Mouse (Mus musculus) G1E (cell line): ENCODE measurements around the gene Olfr1226. TPM values are rescaled to one million over a fixed set of nuclear protein-coding genes. Genes with fewer than 3 reads are reported as not detected.
"Not testable (repeated sequence)": the region's sequence is repeated elsewhere in the genome, so short reads cannot be mapped to it uniquely, and the experiment has no call there.

ENCODE experiments used
- ATAC-seq: 2 replicates; pipeline ENCODE4 v1.8.0; 2016; ENCODE audit warnings: mild to moderate bottlenecking; ENCODE audit not compliant: insufficient number of reproducible peaks, poor library complexity, low FRiP score, severe bottlenecking; ENCODE audit errors: extremely low read depth
- DNase-seq: peaks from one replicate; pipeline ENCODE4 v3.0.0; 2012; ENCODE audit warnings: low spot score
- H3K27me3 ChIP-seq: 2 replicates; pipeline ENCODE4 v1.6.1; 2012; ENCODE audit warnings: mild to moderate bottlenecking, low read length, inconsistent platforms; ENCODE audit not compliant: insufficient read depth
- H3K36me3 ChIP-seq: replicated peaks from 2 replicates; pipeline ENCODE3; 2012; ENCODE audit warnings: mild to moderate bottlenecking, inconsistent platforms
- H3K4me1 ChIP-seq: 2 replicates; pipeline ENCODE4 v1.6.1; 2012; ENCODE audit warnings: low read depth, low read length, inconsistent platforms, mixed read lengths; ENCODE audit not compliant: insufficient read depth
- H3K4me3 ChIP-seq: 2 replicates; pipeline ENCODE4 v1.5.1; 2012; ENCODE audit warnings: low read depth, mild to moderate bottlenecking, inconsistent platforms, low read length, moderate library complexity, mixed read lengths
- H3K9me3 ChIP-seq: replicated peaks from 2 replicates; pipeline ENCODE4 v1.6.1; 2012; ENCODE audit warnings: inconsistent platforms
- CTCF ChIP-seq: IDR thresholded peaks from 2 replicates; pipeline ENCODE4 v1.5.1; 2012; ENCODE audit warnings: low read depth, low read length, inconsistent platforms, mixed read lengths
- GATA1 ChIP-seq: IDR thresholded peaks from 2 replicates; pipeline ENCODE4 v1.6.1; 2012; ENCODE audit warnings: borderline replicate concordance, low read length, inconsistent platforms, mixed read lengths
- GATA2 ChIP-seq: IDR thresholded peaks from 2 replicates; pipeline ENCODE4 v1.6.1; 2012; ENCODE audit warnings: low read depth, low read length, inconsistent platforms, borderline replicate concordance
- POLR2AphosphoS5 ChIP-seq: IDR thresholded peaks from 2 replicates; pipeline ENCODE4 v1.6.1; 2012; ENCODE audit warnings: low read depth, low read length, inconsistent platforms; ENCODE audit not compliant: insufficient replicate concordance
- TAL1 ChIP-seq: conservative IDR thresholded peaks from 2 replicates; pipeline ENCODE4 v1.6.1; 2012; ENCODE audit warnings: low read depth, low read length, inconsistent platforms, mixed read lengths
- polyA plus RNA-seq: library from polyadenylated mRNA; stranded (reverse); fragments of >175 nt; gene quantifications from 2 replicates; pipeline ENCODE4 v1.2.3, GENCODE M21; 2012
- total RNA-seq, 2 experiments: library from RNA; stranded (forward) in 1 of 2; stranded (reverse) in 1 of 2; fragments of 200-1000 nt in 1 of 2; fragments of >200 nt in 1 of 2; fragmentation: Nextera tagmentation in 1 of 2; gene quantifications; 2 replicates each; pipeline ENCODE4 v1.2.3; 2014 to 2017

Gene Olfr1226
- total RNA-seq (2014; fragmentation: Nextera tagmentation), result not detected in 2 replicates
- 0.12 and 0.16 TPM in 2 replicates for total RNA-seq (2017)
- not detected in 2 replicates for polyA plus RNA-seq

DNA sequence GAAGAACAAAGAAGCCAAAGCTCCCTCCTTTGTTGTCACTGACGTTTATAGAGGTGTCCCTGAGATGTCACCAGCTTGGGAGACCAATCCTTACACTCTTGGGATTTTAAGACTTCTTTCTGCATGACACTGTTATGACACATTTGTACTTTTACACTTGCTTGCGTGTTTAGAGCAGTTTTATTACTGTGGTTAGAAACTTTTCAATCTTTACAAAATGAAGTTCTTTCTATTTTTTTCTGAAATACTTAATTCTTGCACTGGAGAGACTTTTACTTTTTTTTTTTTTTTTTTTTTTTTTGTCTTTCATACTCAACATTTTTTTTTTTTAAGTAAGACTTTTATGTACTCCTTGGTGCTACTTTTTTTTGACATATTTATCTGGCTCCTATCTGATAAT is at the start of gene Olfr1226:
Olfr1226 (minus strand) TSS at position 101 of the 400 bp plus-strand sequence.
- H3K4me3 ChIP-seq, result no peak within 1 kb of the TSS
- ATAC-seq (no peak), DNase-seq (no peak)
- H3K36me3 ChIP-seq, result no peaks in the 10 kb centered on the region
- no peaks in the 10 kb centered on the region for H3K27me3 ChIP-seq
- no peaks in the 10 kb centered on the region for H3K9me3 ChIP-seq
- TF ChIP-seq CTCF (no peak), TAL1 (no peak), GATA2 (no peak)
- H3K4me1 ChIP-seq, result no peaks in the 10 kb centered on the region

DNA sequence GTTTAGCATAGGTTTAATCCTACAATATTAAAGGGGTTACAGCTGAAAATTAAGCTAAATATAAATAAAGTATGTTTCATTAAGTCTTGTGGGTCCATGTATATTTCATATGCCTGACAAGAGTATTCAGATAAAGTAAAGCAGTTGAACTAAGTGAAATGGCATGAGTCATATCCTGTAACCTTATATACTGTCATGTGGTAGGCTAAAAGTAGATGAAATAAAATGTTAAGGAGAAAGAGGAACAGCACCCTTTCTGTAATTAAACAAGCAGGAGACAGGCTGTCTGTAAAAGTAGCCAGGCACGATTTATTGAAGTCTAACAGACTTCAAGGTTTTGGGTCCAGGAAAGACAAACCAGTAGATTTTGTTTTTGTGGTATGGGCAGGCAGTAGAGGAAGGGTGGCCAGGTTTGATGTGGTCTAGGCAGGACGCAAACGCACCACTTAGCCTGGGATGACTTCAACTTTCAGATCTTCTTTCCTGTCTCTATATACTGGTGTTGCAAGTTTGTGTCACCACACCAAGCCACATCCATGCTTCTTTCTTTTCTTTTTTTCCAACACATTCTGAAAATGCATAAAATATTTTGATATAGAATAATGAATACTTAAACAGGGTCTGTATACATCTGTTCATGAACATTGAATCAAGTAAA is 3.4 kb downstream of the Olfr1226 start:
- Histone ChIP-seq H3K27me3 (no peaks in the 10 kb centered on the region), H3K9me3 (no peaks in the 10 kb centered on the region; the same call in 1 of the 2 replicates), H3K36me3 (no peaks in the 10 kb centered on the region), H3K4me1 (no peaks in the 10 kb centered on the region), H3K4me3 (no peak overlapping the region)
- TF ChIP-seq GATA2, result no peak
- TF ChIP-seq GATA1, result no peak
- no peak for DNase-seq
- ATAC-seq, result no peak

DNA sequence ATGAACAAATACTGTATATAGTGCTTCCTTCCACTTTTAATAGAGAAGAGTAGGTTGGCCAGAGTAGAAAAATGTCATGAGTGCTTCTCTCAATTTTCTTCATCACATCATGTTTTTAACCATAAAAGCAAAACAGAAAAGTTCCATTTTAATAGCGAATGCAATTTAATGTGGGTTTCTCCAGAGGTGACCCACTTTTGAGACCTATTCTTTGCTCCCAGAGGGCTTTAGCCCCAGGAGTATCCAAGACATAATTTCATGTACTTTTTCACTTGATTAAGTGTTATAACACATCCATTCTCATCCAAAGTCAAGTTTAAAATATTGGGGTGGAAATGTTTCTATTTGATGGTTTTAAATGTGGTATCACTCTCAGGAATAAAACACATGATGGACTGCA is 25.3 kb downstream of the Olfr1226 start, which contains the start of gene Olfr1225:
Olfr1225 (minus strand) TSS at position 101 of the 400 bp plus-strand sequence.
- Histone ChIP-seq H3K36me3 (no peaks in the 10 kb centered on the region), H3K27me3 (no peaks in the 10 kb centered on the region), H3K4me1 (no peaks in the 10 kb centered on the region), H3K9me3 (no peaks in the 10 kb centered on the region), H3K4me3 (no peak within 1 kb of the TSS)
- DNase-seq (no peak), ATAC-seq (no peak)
- TF ChIP-seq GATA2, result no peak
- TF ChIP-seq GATA1, result no peak
- TF ChIP-seq TAL1, result no peak
- TF ChIP-seq POLR2AphosphoS5, result no peak
- TF ChIP-seq CTCF, result no peak

- not testable (repeated sequence) for H3K9me3 ChIP-seq, H3K4me1 ChIP-seq, H3K27me3 ChIP-seq, H3K4me3 ChIP-seq, H3K36me3 ChIP-seq, DNase-seq, ATAC-seq
These were observed 35.1 kb downstream of the Olfr1226 start for GRCm38 (mm10) chr2:89164711-89165110.

DNA sequence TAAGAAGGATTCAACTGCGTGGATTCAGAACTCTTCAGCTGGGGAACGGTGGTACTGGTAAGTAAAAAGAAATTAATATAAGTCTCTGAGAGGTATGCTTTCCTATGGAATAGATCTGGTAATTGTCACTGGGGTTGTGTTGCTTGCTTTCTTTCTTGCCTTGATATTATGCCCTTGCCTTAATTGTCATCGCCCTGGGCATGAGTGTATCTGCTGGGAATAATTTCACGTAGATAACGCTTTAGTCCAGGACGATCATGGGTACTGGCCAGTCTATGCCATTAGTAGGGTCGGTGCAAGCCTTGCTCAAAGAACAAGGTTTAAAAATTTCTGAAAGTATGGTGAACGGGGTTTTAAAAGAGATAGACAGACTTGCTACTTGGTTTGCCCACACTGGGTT is 35.9 kb downstream of the Olfr1226 start, which contains the start of gene Olfr1224-ps1:
Olfr1224-ps1 (minus strand) TSS at position 101 of the 400 bp plus-strand sequence.
- H3K36me3 ChIP-seq, H3K27me3 ChIP-seq, H3K4me3 ChIP-seq, ATAC-seq, H3K4me1 ChIP-seq, H3K9me3 ChIP-seq, DNase-seq: not testable (repeated sequence)

- H3K9me3 ChIP-seq, result no peaks in the 10 kb centered on the region
- H3K4me3 ChIP-seq, result no peak within 1 kb of the TSS
- no peaks in the 10 kb centered on the region for H3K4me1 ChIP-seq
- no peaks in the 10 kb centered on the region for H3K36me3 ChIP-seq
- TF ChIP-seq GATA2 (no peak), CTCF (no peak), TAL1 (no peak), POLR2AphosphoS5 (no peak)
- DNase-seq (no peak), ATAC-seq (no peak)
- no peaks in the 10 kb centered on the region for H3K27me3 ChIP-seq
These were observed 48.4 kb downstream of the Olfr1226 start, which contains the start of gene Olfr1223 for GRCm38 (mm10) chr2:89151460-89151859. Gene Olfr1223 (minus strand): TSS chr2:89151560.

Other genes with a start within 250 kb of the Olfr1226 start
Only the 20 nearest of the 24 such genes appear.
- not detected in 2 replicates for gene Olfr1214, start 207.4 kb downstream of the Olfr1226 start, total RNA-seq (2014; fragmentation: Nextera tagmentation)
- 0.16 TPM in 1 of 2 replicates, not detected in the other for gene Olfr1214, start 207.4 kb downstream of the Olfr1226 start, total RNA-seq (2017)
- gene Olfr1214, start 207.4 kb downstream of the Olfr1226 start, polyA plus RNA-seq, result not detected in 2 replicates
- not detected in 2 replicates for gene Olfr1215, start 193.1 kb downstream of the Olfr1226 start, total RNA-seq (2014; fragmentation: Nextera tagmentation)
- not detected in 2 replicates for gene Olfr1215, start 193.1 kb downstream of the Olfr1226 start, total RNA-seq (2017)
- gene Olfr1215, start 193.1 kb downstream of the Olfr1226 start, polyA plus RNA-seq, result not detected in 2 replicates
- gene Olfr1216, start 181.7 kb downstream of the Olfr1226 start, total RNA-seq (2014; fragmentation: Nextera tagmentation), result not detected in 2 replicates
- 0.06 TPM in 1 of 2 replicates, not detected in the other for gene Olfr1216, start 181.7 kb downstream of the Olfr1226 start, total RNA-seq (2017)
- gene Olfr1216, start 181.7 kb downstream of the Olfr1226 start, polyA plus RNA-seq, result not detected in 2 replicates
- gene Olfr1217, start 168.0 kb downstream of the Olfr1226 start, total RNA-seq (2014; fragmentation: Nextera tagmentation), result not detected in 2 replicates
- gene Olfr1217, start 168.0 kb downstream of the Olfr1226 start, total RNA-seq (2017), result 0.12 and 0.16 TPM in 2 replicates
- not detected in 2 replicates for gene Olfr1217, start 168.0 kb downstream of the Olfr1226 start, polyA plus RNA-seq
- not detected in 2 replicates for gene Olfr1218, start 138.9 kb downstream of the Olfr1226 start, total RNA-seq (2014; fragmentation: Nextera tagmentation)
- gene Olfr1218, start 138.9 kb downstream of the Olfr1226 start, total RNA-seq (2017), result 0.23 and 0.27 TPM in 2 replicates
- not detected in 2 replicates for gene Olfr1218, start 138.9 kb downstream of the Olfr1226 start, polyA plus RNA-seq
- gene Olfr1219, start 116.5 kb downstream of the Olfr1226 start, total RNA-seq (2014; fragmentation: Nextera tagmentation), result not detected in 2 replicates
- gene Olfr1219, start 116.5 kb downstream of the Olfr1226 start, total RNA-seq (2017), result 0.22 TPM in 1 of 2 replicates, not detected in the other
- gene Olfr1219, start 116.5 kb downstream of the Olfr1226 start, polyA plus RNA-seq, result not detected in 2 replicates
- gene Olfr1220, start 93.2 kb downstream of the Olfr1226 start, total RNA-seq (2014; fragmentation: Nextera tagmentation), result 0.15 TPM in 1 of 2 replicates, not detected in the other
- gene Olfr1220, start 93.2 kb downstream of the Olfr1226 start, total RNA-seq (2017), result 0.05 and 0.12 TPM in 2 replicates
- not detected in 2 replicates for gene Olfr1220, start 93.2 kb downstream of the Olfr1226 start, polyA plus RNA-seq
- not detected in 2 replicates for gene Olfr1221, start 82.8 kb downstream of the Olfr1226 start, total RNA-seq (2014; fragmentation: Nextera tagmentation)
- gene Olfr1221, start 82.8 kb downstream of the Olfr1226 start, total RNA-seq (2017), result 0.06 and 0.11 TPM in 2 replicates
- gene Olfr1221, start 82.8 kb downstream of the Olfr1226 start, polyA plus RNA-seq, result not detected in 2 replicates
- gene Olfr1222, start 67.0 kb downstream of the Olfr1226 start, total RNA-seq (2014; fragmentation: Nextera tagmentation), result not detected in 2 replicates
- 0.16 and 0.29 TPM in 2 replicates for gene Olfr1222, start 67.0 kb downstream of the Olfr1226 start, total RNA-seq (2017)
- not detected in 2 replicates for gene Olfr1222, start 67.0 kb downstream of the Olfr1226 start, polyA plus RNA-seq
- gene Olfr1223, start 48.5 kb downstream of the Olfr1226 start, total RNA-seq (2014; fragmentation: Nextera tagmentation), result not detected in 2 replicates
- 0.06 TPM in 1 of 2 replicates, not detected in the other for gene Olfr1223, start 48.5 kb downstream of the Olfr1226 start, total RNA-seq (2017)
- not detected in 2 replicates for gene Olfr1223, start 48.5 kb downstream of the Olfr1226 start, polyA plus RNA-seq
- gene Olfr1224-ps1, start 36.0 kb downstream of the Olfr1226 start, total RNA-seq (2014; fragmentation: Nextera tagmentation), result not detected in 2 replicates
- not detected in 2 replicates for gene Olfr1224-ps1, start 36.0 kb downstream of the Olfr1226 start, total RNA-seq (2017)
- not detected in 2 replicates for gene Olfr1224-ps1, start 36.0 kb downstream of the Olfr1226 start, polyA plus RNA-seq
- gene Olfr1225, start 25.4 kb downstream of the Olfr1226 start, total RNA-seq (2014; fragmentation: Nextera tagmentation), result not detected in 2 replicates
- 0.16 and 0.41 TPM in 2 replicates for gene Olfr1225, start 25.4 kb downstream of the Olfr1226 start, total RNA-seq (2017)
- gene Olfr1225, start 25.4 kb downstream of the Olfr1226 start, polyA plus RNA-seq, result not detected in 2 replicates
- not detected in 2 replicates for gene Olfr1228, start 54.0 kb upstream of the Olfr1226 start, total RNA-seq (2014; fragmentation: Nextera tagmentation)
- gene Olfr1228, start 54.0 kb upstream of the Olfr1226 start, total RNA-seq (2017), result 0.05 TPM in 1 of 2 replicates, not detected in the other
- gene Olfr1228, start 54.0 kb upstream of the Olfr1226 start, polyA plus RNA-seq, result not detected in 2 replicates
- gene Olfr1229, start 88.0 kb upstream of the Olfr1226 start, total RNA-seq (2014; fragmentation: Nextera tagmentation), result not detected in 2 replicates
- gene Olfr1229, start 88.0 kb upstream of the Olfr1226 start, total RNA-seq (2017), result 0.16 and 0.17 TPM in 2 replicates
- not detected in 2 replicates for gene Olfr1229, start 88.0 kb upstream of the Olfr1226 start, polyA plus RNA-seq
- not detected in 2 replicates for gene Olfr1230, start 97.2 kb upstream of the Olfr1226 start, total RNA-seq (2014; fragmentation: Nextera tagmentation)
- 0.41 TPM in 1 of 2 replicates, not detected in the other for gene Olfr1230, start 97.2 kb upstream of the Olfr1226 start, total RNA-seq (2017)
- gene Olfr1230, start 97.2 kb upstream of the Olfr1226 start, polyA plus RNA-seq, result not detected in 2 replicates
- not detected in 2 replicates for gene Olfr1231, start 107.0 kb upstream of the Olfr1226 start, total RNA-seq (2014; fragmentation: Nextera tagmentation)
- gene Olfr1231, start 107.0 kb upstream of the Olfr1226 start, total RNA-seq (2017), result 0.12 and 0.22 TPM in 2 replicates
- gene Olfr1231, start 107.0 kb upstream of the Olfr1226 start, polyA plus RNA-seq, result not detected in 2 replicates
- gene Olfr1232, start 129.6 kb upstream of the Olfr1226 start, total RNA-seq (2014; fragmentation: Nextera tagmentation), result not detected in 2 replicates
- gene Olfr1232, start 129.6 kb upstream of the Olfr1226 start, total RNA-seq (2017), result not detected in 2 replicates
- not detected in 2 replicates for gene Olfr1232, start 129.6 kb upstream of the Olfr1226 start, polyA plus RNA-seq
- not detected in 2 replicates for gene Olfr1233, start 142.3 kb upstream of the Olfr1226 start, total RNA-seq (2014; fragmentation: Nextera tagmentation)
- under 0.01 and 0.16 TPM in 2 replicates for gene Olfr1233, start 142.3 kb upstream of the Olfr1226 start, total RNA-seq (2017)
- gene Olfr1233, start 142.3 kb upstream of the Olfr1226 start, polyA plus RNA-seq, result not detected in 2 replicates
- not detected in 2 replicates for gene Olfr1234, start 164.8 kb upstream of the Olfr1226 start, total RNA-seq (2014; fragmentation: Nextera tagmentation)
- gene Olfr1234, start 164.8 kb upstream of the Olfr1226 start, total RNA-seq (2017), result 0.06 and 0.22 TPM in 2 replicates
- not detected in 2 replicates for gene Olfr1234, start 164.8 kb upstream of the Olfr1226 start, polyA plus RNA-seq
- gene Olfr1238, start 209.6 kb upstream of the Olfr1226 start, total RNA-seq (2014; fragmentation: Nextera tagmentation), result not detected in 2 replicates
- 0.11 and 0.12 TPM in 2 replicates for gene Olfr1238, start 209.6 kb upstream of the Olfr1226 start, total RNA-seq (2017)
- gene Olfr1238, start 209.6 kb upstream of the Olfr1226 start, polyA plus RNA-seq, result not detected in 2 replicates